Mouse (Mus musculus): ENCODE results near the gene Rnase11. TPM values are rescaled to one million over a fixed set of nuclear protein-coding genes. Genes with fewer than 3 reads are reported as not detected.

Rnase11 gene
- polyA plus RNA-seq, 1 experiment from 2014 or later = not detected

Other genes starting within 250 kb of the Rnase11 start
- not detected in 2 replicates for gene Ccnb1ip1, start 242.4 kb downstream of the Rnase11 start, polyA plus RNA-seq (2015; fragmentation: Nextera tagmentation; extraction: Ambion mirVana)
- gene Parp2, start 242.3 kb downstream of the Rnase11 start, polyA plus RNA-seq (2015; fragmentation: Nextera tagmentation; extraction: Ambion mirVana) = 42.0 and 44.0 TPM in 2 replicates
- gene Tep1, start 179.6 kb downstream of the Rnase11 start, polyA plus RNA-seq (2015; fragmentation: Nextera tagmentation; extraction: Ambion mirVana) = 2.5 and 3.2 TPM in 2 replicates
- gene Klhl33, start 152.7 kb downstream of the Rnase11 start, polyA plus RNA-seq (2015; fragmentation: Nextera tagmentation; extraction: Ambion mirVana) = 0.83 and 1.3 TPM in 2 replicates
- 116 and 119 TPM in 2 replicates for gene Osgep, start 125.3 kb downstream of the Rnase11 start, polyA plus RNA-seq (2015; fragmentation: Nextera tagmentation; extraction: Ambion mirVana)
- gene Apex1, start 125.2 kb downstream of the Rnase11 start, polyA plus RNA-seq (2015; fragmentation: Nextera tagmentation; extraction: Ambion mirVana) = 225 and 228 TPM in 2 replicates
- gene Pip4p1, start 119.3 kb downstream of the Rnase11 start, polyA plus RNA-seq (2015; fragmentation: Nextera tagmentation; extraction: Ambion mirVana) = 79.0 and 87.9 TPM in 2 replicates
- 24.9 and 27.0 TPM in 2 replicates for gene Pnp, start 119.1 kb downstream of the Rnase11 start, polyA plus RNA-seq (2015; fragmentation: Nextera tagmentation; extraction: Ambion mirVana)
- not detected in 2 replicates for gene Gm49342, start 105.6 kb downstream of the Rnase11 start, polyA plus RNA-seq (2015; fragmentation: Nextera tagmentation; extraction: Ambion mirVana)
- gene Pnp2, start 94.2 kb downstream of the Rnase11 start, polyA plus RNA-seq (2015; fragmentation: Nextera tagmentation; extraction: Ambion mirVana) = 0.57 and 0.60 TPM in 2 replicates
- gene Rnase10, start 42.4 kb downstream of the Rnase11 start, polyA plus RNA-seq (2015; fragmentation: Nextera tagmentation; extraction: Ambion mirVana) = not detected in 2 replicates
- not detected in 2 replicates for gene Rnase9, start 8.3 kb downstream of the Rnase11 start, polyA plus RNA-seq (2015; fragmentation: Nextera tagmentation; extraction: Ambion mirVana)
- gene Rnase12, start 7.5 kb upstream of the Rnase11 start, polyA plus RNA-seq (2015; fragmentation: Nextera tagmentation; extraction: Ambion mirVana) = not detected in 2 replicates
- gene Olfr750, start 24.3 kb upstream of the Rnase11 start, polyA plus RNA-seq (2015; fragmentation: Nextera tagmentation; extraction: Ambion mirVana) = 0.05 TPM in 1 of 2 replicates, not detected in the other
- 15.3 and 17.5 TPM in 2 replicates for gene Rnase4, start 40.9 kb upstream of the Rnase11 start, polyA plus RNA-seq (2015; fragmentation: Nextera tagmentation; extraction: Ambion mirVana)
- 4.1 and 4.4 TPM in 2 replicates for gene Ang, start 41.0 kb upstream of the Rnase11 start, polyA plus RNA-seq (2015; fragmentation: Nextera tagmentation; extraction: Ambion mirVana)
- not detected in 2 replicates for gene Eddm3b, start 64.3 kb upstream of the Rnase11 start, polyA plus RNA-seq (2015; fragmentation: Nextera tagmentation; extraction: Ambion mirVana)
- gene Rnase6, start 73.7 kb upstream of the Rnase11 start, polyA plus RNA-seq (2015; fragmentation: Nextera tagmentation; extraction: Ambion mirVana) = 0.25 and 0.47 TPM in 2 replicates
- 0.60 TPM in 1 of 2 replicates, not detected in the other for gene Rnase1, start 96.6 kb upstream of the Rnase11 start, polyA plus RNA-seq (2015; fragmentation: Nextera tagmentation; extraction: Ambion mirVana)
- not detected in 2 replicates for gene Rnase2b, start 112.1 kb upstream of the Rnase11 start, polyA plus RNA-seq (2015; fragmentation: Nextera tagmentation; extraction: Ambion mirVana)
- not detected in 2 replicates for gene Ang2, start 149.0 kb upstream of the Rnase11 start, polyA plus RNA-seq (2015; fragmentation: Nextera tagmentation; extraction: Ambion mirVana)
- gene Ear14, start 153.2 kb upstream of the Rnase11 start, polyA plus RNA-seq (2015; fragmentation: Nextera tagmentation; extraction: Ambion mirVana) = not detected in 2 replicates
- not detected in 2 replicates for gene Rnase2a, start 205.9 kb upstream of the Rnase11 start, polyA plus RNA-seq (2015; fragmentation: Nextera tagmentation; extraction: Ambion mirVana)

All from hindbrain, embryonic 13.5 days (tissue).